Mouse (Mus musculus): ENCODE measurements around the gene Nacad. TPM values are rescaled to one million over a fixed set of nuclear protein-coding genes. Genes with fewer than 3 reads are reported as not detected.
A peak's percentile ranks its signal among the peaks of the same experiment; 100 is the strongest.
"Not testable (repeated sequence)": the region's sequence is repeated elsewhere in the genome, so short reads cannot be mapped to it uniquely, and the experiment has no call there.

Gene Nacad
- 0.12 TPM in 2 replicates for total RNA-seq (2017)

DNA sequence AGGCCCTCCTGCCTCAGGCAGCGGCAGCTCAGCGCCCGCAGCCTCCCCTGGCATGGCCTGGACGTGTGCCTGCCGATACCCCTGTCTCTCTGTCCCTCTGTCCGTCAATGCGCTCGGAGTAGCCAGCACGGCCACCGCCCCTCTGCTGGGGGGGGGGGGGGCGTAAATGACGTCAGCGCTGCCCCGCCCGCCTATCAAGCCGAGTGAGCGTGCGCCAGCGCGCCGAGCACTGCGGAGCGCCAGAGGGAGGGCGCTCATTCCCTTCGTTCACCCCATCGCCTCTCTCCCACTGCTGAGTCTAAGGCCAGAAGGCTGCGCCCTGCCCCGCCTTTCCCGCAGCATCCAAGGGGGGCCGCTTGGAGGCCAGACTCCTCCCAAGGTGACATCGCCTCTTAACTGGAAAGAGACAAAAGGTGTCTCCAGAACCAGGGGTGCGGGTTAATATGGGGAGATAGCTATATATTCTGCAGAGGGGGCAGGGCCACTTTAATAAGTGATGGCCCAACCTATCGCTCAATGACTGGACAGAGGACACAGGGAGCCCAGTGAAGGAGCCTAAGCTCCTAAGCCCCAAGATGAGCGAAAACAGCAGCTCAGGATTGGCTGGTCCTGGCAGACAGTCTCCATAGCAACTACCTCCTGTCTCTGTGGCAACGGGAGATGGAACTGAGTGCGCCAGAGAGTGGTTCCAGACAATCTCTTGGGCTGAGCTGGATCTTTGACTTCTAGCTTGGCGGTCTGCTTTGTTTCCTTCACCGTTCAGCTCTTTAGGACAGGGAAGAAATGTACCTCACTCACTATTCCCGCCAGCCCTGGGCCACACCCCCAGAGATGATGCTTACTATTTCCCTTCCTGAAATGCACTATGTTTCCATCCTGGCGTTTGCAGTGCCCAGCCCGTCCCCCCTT lies at the start of gene Nacad:
Gene Nacad (minus strand): TSS at position 563 of the 909 bp plus-strand sequence.
- ATAC-seq (ENCODE audit: extremely low read depth, insufficient number of reproducible peaks, low FRiP score, poor library complexity, severe bottlenecking) = no peak

DNA sequence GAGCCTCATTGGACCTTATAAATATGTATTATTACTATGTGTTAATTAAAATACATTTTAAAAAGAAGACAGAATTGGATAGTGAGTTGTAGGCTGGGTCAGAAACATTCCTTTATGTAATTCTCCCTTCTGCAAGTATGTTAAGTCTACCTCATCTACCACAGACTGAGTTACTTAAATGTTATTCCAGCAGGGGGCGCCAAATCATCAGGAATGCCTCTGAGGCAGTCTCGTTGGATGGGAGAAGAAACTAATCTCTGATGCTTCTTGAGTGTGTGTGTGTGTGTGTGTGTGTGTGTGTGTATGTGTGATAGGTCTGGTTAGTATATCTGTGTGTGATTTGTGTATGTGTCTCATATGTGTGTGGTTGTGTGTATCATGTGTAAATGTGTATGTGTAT lies 49.0 kb upstream of the Nacad start:
- ATAC-seq (ENCODE audit: extremely low read depth, insufficient number of reproducible peaks, low FRiP score, poor library complexity, severe bottlenecking) = peak; percentile 48; the same call in 1 of the 2 replicates

DNA sequence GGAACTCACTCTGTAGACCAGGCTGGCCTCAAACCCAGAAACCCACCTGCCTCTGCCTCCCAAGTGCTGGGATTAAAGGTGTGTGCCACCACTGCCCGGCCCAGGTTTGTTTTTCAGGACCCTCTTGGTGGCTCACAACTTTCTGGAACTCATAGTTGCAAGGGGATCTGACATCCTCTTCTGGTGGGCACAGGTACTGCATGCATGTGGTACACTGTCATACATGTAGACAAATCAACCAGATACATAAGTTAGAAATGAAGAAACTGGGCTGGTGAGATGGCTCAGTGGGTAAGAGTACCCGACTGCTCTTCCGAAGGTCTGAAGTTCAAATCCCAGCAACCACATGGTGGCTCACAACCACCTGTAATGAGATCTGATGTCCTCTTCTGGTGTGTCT lies 47.1 kb upstream of the Nacad start:
- not testable (repeated sequence) for ATAC-seq (ENCODE audit: extremely low read depth, insufficient number of reproducible peaks, low FRiP score, poor library complexity, severe bottlenecking)

DNA sequence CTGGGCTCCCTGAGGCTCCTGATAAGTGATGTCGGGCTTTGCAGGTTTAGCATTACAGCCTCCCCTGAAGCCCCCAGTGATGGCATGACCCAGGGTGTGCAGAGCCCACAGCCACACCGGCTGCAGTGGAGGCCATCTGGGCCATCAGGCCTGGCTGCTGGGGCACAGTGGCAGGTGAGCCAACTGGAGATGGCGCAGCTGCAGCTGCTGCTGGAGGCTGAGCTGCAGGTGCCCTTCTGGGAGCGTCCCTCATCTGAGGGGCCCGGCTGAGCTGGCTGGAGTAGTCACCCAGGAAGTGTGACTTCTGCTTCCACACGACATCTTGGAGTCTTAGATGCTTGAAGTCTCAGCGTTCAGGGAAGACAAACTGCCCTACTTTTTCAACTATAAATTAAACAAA lies 44.7 kb upstream of the Nacad start:
- no peak for ATAC-seq (ENCODE audit: extremely low read depth, insufficient number of reproducible peaks, low FRiP score, poor library complexity, severe bottlenecking)

DNA sequence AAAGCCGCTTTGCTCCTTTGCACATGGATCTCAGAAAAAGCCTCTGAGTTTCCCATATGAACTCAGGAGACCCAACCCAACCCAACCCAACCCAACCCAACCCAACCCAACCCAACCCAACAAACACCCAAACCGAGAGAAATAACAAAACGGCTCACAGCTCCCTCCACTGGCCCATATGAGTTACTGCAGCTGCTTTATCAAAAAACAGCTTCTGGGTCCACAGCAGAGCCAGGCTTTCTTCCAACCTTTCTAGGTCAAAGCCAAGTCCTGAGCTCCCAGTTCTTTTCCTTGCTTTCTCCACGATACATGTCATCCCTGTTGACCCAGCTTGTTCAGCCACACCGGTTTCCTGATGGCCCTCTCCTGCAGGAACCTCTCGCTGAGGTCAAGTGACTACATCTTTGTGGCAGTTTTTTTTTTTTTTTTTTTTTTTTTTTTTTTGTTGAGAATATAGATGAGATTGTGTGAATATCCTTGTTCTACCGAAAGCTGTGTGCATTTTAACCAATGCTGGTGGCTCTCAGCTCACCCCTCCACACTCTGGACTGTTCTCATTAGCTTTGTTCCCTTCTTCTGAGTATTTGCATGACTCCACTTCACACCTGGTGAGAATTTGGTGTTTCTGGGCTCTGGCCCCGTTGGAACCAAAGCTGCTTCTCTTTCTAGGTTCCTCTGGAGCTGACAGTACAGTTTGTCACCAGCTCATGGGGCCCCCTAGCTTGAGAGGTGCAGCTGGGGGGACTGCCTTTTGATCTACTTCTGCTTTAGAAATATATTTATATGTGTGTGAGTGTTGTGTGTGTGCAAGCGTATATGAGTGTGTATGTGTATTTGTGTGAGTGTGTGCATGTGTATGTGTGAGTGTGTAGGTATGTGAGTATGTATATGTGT lies 42.2 kb upstream of the Nacad start:
- ATAC-seq (ENCODE audit: extremely low read depth, insufficient number of reproducible peaks, low FRiP score, poor library complexity, severe bottlenecking) = no peak

DNA sequence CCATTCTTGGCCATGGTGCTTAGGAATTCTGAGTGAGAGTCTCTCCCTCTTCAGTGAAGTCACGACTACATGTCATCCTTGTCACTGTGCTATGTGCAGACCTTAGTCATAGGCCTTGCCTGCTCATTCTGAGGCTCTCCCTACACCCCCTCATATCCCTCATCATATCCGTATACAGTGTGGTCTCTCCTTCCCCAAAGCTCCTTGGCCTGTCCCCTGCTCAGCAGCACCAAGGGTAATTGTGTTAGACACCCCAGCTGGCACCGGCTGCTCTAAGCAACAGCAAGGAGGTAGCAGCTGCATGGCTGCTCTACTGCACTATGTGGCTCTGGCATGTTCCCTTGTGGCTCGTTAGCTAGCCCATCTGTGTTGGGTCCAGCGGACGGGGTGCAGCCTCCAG lies 38.7 kb upstream of the Nacad start:
- no peak for ATAC-seq (ENCODE audit: extremely low read depth, insufficient number of reproducible peaks, low FRiP score, poor library complexity, severe bottlenecking)

DNA sequence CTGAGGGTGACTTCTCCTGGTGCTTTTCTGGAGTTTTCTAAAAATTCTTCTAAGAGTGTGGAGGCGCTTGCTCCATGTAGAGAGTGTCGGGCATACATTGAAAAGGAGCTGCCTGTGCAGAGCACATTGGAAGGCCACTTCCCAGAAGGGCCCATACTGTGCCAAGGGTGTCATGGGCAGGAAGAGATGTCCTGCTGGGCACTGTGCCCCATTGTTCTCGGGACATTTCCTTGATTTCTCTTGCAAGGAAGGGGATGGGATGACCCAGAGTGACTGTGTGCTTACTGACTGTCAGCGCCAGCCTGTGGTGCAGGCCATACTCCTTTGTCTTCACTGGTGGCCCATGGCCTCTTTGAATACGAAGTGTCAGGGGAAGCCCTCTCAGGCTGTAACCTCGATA lies 33.2 kb upstream of the Nacad start:
- ATAC-seq (ENCODE audit: extremely low read depth, insufficient number of reproducible peaks, low FRiP score, poor library complexity, severe bottlenecking) = no peak

DNA sequence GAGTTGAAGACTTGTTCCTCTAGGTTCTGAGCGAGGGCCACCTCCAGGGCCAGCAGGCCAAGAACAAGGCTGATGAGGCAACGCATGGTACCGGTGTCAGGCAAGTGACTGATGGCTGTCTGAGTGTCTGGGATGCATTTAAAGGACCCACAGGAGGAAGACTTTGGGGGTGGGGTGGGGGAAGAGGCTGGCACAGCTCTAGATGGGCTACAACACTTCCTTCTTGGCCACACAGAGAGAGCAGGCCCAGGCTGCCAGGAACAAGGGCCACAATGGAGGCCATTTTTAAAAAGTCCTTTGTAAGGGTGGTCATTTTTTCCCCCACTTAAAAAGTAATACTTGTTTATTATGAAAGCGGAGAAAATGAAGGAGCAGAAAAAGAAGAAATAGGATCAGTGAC lies 32.7 kb upstream of the Nacad start, which contains the start of gene Wap:
Gene Wap (minus strand): TSS at position 101 of the 400 bp plus-strand sequence.
- ATAC-seq (ENCODE audit: extremely low read depth, insufficient number of reproducible peaks, low FRiP score, poor library complexity, severe bottlenecking) = no peak

DNA sequence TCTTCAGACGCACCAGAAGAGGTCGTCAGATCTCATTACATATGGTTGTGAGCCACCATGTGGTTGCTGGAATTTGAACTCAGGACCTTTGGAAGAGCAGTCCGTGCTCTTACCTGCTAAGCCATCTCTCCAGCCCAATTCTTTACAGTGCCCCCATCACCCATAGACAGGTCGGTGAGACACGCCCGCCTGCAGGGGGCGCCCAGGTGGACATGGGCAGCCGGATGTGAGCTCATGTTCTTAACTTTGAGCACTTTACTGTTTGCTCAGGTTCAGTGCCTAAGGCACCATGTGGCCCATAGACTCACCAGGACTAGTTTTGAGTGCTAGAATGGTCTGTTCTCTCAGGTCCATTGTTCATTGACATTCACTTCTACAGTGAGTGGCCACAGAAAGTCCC lies 30.3 kb upstream of the Nacad start:
- no peak for ATAC-seq (ENCODE audit: extremely low read depth, insufficient number of reproducible peaks, low FRiP score, poor library complexity, severe bottlenecking)

DNA sequence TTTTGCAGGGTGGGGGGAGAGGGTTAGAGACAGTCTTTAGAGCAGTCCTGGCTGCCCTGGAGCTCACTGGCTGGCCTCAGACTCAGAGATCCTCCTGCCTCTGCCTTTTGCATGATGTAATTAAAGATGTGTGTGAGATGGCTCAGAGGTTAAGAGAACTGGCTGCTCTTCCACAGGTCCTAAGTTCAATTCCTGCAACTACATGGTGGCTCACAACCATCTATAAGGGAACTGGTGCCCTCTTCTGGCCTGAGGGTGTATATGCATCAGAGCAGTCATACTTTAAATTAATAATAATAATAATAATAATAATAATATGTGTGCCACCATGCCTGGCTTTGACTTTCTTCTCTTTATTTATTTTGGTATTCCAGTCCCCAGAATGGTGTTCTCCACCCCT lies 23.8 kb upstream of the Nacad start:
- ATAC-seq (ENCODE audit: extremely low read depth, insufficient number of reproducible peaks, low FRiP score, poor library complexity, severe bottlenecking) = no peak

DNA sequence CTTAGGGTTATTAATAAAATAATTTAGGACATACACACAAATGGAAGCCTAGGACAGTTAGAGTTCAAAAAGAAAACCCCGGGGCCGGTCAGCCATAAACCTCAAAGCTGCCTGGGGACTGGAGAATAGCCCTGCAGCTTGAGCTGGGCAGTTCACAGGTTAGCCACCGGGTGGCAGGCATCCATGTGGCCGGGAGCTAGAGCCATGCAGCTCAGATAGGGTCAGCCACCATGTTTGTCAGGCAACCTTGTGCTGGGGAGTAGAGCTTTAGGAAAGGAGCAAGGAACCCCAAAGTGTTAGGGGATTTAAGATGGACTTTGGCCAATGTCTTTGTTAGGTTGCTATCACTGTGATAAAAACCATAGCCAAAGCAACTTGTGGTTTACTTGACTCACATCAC lies 22.7 kb upstream of the Nacad start:
- peak; percentile 44; the same call in 1 of the 2 replicates for ATAC-seq (ENCODE audit: extremely low read depth, insufficient number of reproducible peaks, low FRiP score, poor library complexity, severe bottlenecking)

DNA sequence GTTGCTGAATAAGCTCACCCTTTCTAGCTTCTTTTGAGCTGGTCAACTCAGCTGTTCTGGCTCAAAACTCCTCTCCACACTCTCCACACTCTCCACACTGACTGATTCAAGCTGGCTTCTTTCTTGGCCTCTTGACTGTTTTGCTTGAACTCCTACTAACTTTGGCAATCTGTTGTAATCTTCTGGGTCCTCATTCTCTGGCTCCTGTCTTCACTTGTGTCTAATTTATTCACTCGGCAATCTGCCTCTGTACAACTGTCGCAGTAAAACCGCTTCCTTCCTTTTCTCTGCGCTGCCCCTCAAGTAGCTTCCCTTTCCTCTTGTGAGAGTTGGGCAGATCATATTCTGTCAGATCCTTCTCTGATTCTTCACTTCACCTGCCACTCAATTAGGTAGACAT lies 21.9 kb upstream of the Nacad start:
- peak; percentile 45 for ATAC-seq (ENCODE audit: extremely low read depth, insufficient number of reproducible peaks, low FRiP score, poor library complexity, severe bottlenecking)

DNA sequence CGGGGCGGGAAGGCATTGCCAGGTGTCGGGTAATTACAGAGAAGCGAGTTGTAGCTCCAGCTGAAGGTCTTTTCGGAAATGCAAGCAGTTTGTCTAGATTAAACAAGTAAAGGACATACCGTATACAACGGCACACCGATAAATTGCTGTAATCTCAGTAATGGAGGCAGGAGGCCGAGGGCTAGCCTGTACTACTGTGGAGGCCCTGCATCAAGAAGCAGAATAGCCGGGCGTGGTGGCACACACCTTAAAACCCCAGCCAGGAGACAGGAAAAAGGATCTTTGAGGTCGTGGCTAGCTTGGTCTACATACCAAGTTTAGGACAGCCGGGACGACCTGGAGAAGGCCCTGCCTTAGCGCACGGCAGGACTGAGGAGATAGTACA lies 20.5 kb upstream of the Nacad start:
- ATAC-seq (ENCODE audit: extremely low read depth, insufficient number of reproducible peaks, low FRiP score, poor library complexity, severe bottlenecking) = no peak

DNA sequence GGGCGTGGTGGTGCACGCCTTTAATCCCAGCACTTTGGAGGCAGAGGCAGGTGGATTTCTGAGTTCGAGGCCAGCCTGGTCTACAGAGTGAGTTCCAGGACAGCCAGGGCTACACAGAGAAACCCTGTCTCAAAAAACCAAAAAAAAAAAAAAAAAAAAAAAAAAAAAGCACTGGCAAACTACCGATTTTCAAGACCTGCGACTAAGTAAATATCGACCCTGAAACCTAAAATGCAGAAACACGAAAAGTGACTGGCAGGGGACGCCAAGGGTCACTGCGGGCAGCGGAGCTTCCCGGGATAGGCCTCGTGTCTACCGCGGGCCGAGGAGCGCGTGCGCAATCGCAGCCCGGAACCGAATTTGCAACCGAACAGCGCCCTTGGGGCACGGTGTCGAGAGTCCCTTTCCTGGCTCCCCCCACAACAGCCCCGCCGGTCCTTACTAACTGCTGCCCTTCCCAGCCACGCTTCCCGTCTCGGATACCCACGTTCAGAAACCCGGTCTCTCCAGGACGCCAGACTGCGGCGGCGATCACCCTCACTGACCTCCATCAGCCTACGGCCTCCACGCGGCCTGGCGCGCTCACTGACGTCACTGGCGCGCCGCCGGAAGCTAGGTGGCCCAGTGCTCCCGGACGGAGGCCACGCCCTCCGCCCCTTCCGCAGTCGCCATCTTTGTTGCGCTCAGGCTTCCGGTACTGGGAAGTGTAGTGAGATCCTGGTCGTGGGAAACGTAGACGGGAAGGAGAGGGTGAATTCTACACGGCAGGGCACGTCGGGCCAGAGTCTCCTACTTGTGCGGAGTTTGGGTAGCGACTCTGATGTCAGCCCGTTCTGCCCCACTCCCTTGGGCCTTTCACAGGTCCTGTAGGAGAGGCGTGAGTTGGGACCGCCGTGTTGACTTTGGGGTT lies 19.9 kb upstream of the Nacad start, which contains the start of gene Tbrg4:
Gene Tbrg4 (minus strand): TSS at position 590 of the 910 bp plus-strand sequence.
- ATAC-seq (ENCODE audit: extremely low read depth, insufficient number of reproducible peaks, low FRiP score, poor library complexity, severe bottlenecking) = peak; percentile 81

DNA sequence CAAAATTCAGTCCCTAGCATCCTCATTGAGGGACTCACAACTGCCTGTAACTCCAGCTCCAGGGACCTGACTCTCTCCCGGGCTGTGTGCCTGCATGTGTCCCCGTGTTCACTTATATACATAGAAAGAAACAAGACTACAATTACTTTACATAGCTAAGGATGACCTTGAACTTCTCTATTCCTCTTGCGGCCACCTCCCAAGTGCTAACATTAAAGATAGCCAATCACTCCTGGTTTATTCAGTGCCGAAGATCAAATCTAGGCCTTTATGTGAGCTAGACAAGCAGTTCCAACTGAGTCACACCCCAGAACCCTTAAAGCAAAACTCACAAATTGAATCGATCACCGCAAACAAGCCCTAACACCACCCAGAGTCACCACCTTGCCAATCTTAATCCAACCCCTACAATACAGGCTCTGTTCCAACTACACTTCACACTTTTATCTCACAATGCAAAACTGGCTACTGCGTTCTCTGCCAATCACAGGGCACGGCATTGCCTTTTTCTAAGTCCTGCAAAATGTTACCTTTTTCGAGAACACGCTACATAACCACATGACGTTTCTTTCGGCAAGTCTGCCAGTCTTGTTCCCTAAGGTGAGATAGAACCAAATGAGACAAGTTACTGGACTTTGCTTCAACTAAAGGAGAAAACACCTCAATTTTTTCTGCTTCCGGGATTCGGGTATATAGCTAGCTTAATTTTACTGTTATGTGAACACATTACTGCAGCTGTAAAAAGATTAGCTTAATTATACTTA lies 18.9 kb upstream of the Nacad start:
- ATAC-seq (ENCODE audit: extremely low read depth, insufficient number of reproducible peaks, low FRiP score, poor library complexity, severe bottlenecking) = no peak

DNA sequence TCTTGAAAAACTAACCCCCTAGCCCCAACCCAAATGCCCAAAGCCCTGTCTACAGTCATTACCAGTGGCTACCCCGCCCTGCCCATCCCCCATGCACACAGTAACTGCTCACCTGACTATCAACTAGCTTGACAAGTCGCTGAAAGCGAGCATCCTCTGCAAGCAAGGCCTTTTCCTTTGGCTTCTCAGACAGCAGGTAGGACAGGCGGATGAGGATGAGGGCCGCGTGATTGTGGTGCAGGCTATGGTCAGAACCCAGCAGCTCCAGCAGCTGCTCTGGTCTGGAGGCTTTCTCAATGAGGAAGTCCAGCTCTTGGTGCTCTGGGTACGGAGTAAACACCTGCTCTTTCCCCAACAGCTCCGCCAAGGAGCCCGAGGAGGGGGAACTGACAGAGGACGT lies 17.9 kb upstream of the Nacad start:
- ATAC-seq (ENCODE audit: extremely low read depth, insufficient number of reproducible peaks, low FRiP score, poor library complexity, severe bottlenecking) = no peak

DNA sequence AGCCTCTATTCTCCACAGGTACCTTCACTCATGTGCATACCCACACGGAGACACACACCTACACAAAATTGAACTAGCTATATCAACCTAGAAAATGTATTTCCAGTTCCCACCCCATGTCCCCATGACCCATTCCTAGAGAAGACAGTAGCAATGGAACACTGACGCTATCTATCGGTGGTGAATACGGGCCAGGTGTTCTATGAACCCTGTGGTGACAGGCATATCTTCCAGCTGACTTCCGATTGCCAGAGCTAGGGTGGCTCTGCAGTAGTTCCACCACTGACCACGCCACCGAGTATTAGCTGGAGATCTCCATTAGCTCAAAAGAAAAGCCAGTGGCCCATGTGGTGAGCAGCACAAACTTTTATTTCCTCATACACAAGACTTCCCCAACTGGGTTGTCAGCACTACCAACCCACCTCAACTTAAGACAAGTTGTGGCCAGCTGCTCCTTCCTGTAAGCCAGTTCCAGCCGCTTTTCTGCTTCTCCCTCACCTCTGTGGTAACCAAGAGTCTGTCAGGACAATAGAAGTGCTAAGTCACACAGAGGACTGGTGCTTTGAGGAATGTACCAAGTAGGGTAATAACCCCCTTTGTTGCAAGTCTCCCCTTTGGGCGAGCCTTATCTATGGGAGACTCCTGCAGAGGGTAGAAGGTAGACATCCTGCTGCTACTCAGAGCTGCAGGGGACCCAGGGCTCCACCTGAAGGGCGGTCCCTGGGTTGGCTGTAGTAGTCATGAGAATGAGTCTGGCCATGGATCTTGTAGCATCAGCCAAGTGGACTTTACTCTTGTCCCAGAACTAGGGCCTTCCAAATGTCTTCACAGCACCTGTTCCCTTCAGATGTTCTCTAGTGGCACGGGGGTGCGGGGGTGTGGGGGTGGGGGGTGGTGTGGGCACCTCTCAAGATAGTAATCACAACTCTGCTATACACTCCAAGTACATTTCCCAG lies 9.7 kb upstream of the Nacad start:
- ATAC-seq (ENCODE audit: extremely low read depth, insufficient number of reproducible peaks, low FRiP score, poor library complexity, severe bottlenecking) = peak; percentile 70

Data from neutrophil, adult 5-6 weeks (primary cell).